Mouse (Mus musculus) left cerebral cortex, adult 8-10 months (tissue): Measurements from ENCODE around the gene Vmn1r143. TPM values are rescaled to one million over a fixed set of nuclear protein-coding genes. Genes with fewer than 3 reads are reported as not detected.
"Not testable (repeated sequence)": the region's sequence is repeated elsewhere in the genome, so short reads cannot be mapped to it uniquely, and the experiment has no call there.

Source experiments
- DNase-seq, 2 experiments: peaks; one replicate each; pipeline ENCODE4 v3.0.0; 2022; ENCODE audit warnings: low spot score in 2 of 2
- total RNA-seq, 4 experiments: library from RNA; stranded (reverse); gene quantifications; 2 replicates each; pipeline ENCODE4 v1.2.4; 2022

Vmn1r143 gene
- total RNA-seq, result not detected

GRCm38 (mm10) chr7:22189077-22189476 lies at the start of gene Vmn1r143:
Vmn1r143 (plus strand) TSS chr7:22189377.
- not testable (repeated sequence) for DNase-seq

- DNase-seq, result not testable (repeated sequence)
These were observed 25.2 kb upstream of the Vmn1r143 start, which contains the start of gene Vmn1r142 for GRCm38 (mm10) chr7:22163935-22164334. Vmn1r142 (minus strand) TSS chr7:22164035.

GRCm38 (mm10) chr7:22201164-22201563 lies 12.0 kb downstream of the Vmn1r143 start, which contains the start of gene Gm8653:
Gm8653 (minus strand) TSS chr7:22201264.
- not testable (repeated sequence) for DNase-seq

- DNase-seq, result not testable (repeated sequence)
These were observed 40.2 kb downstream of the Vmn1r143 start, which contains the start of gene Gm8453 for GRCm38 (mm10) chr7:22229384-22229783. Gm8453 (minus strand) TSS chr7:22229484.

Other genes with a start within 250 kb of the Vmn1r143 start
- gene Vmn1r137, start 194.8 kb upstream of the Vmn1r143 start, total RNA-seq, result not detected
- not detected for gene Vmn1r138, start 160.5 kb upstream of the Vmn1r143 start, total RNA-seq
- gene Gm6176, start 133.1 kb upstream of the Vmn1r143 start, total RNA-seq, result not detected
- gene Vmn1r139, start 120.3 kb upstream of the Vmn1r143 start, total RNA-seq, result not detected
- not detected for gene Gm16451, start 71.1 kb upstream of the Vmn1r143 start, total RNA-seq
- gene Gm10666, start 54.6 kb upstream of the Vmn1r143 start, total RNA-seq, result not detected
- gene Vmn1r142, start 25.3 kb upstream of the Vmn1r143 start, total RNA-seq, result not detected
- not detected for gene Gm8653, start 11.9 kb downstream of the Vmn1r143 start, total RNA-seq
- not detected for gene Gm8453, start 40.1 kb downstream of the Vmn1r143 start, total RNA-seq
- not detected for gene Gm4187, start 140.3 kb downstream of the Vmn1r143 start, total RNA-seq
- not detected for gene Gm8660, start 181.7 kb downstream of the Vmn1r143 start, total RNA-seq
- not detected for gene Vmn1r148, start 224.2 kb downstream of the Vmn1r143 start, total RNA-seq
- not detected for gene Vmn1r149, start 248.9 kb downstream of the Vmn1r143 start, total RNA-seq